Mouse (Mus musculus): ENCODE measurements around the gene Miga1. TPM values are rescaled to one million over a fixed set of nuclear protein-coding genes. Genes with fewer than 3 reads are reported as not detected.

Gene Miga1
- total RNA-seq, 2 experiments from 2014 or later = 16.9 to 26.8 TPM

Other genes starting within 250 kb of the Miga1 start
- gene Gipc2, start 174.2 kb downstream of the Miga1 start, total RNA-seq (2014; fragmentation: Nextera tagmentation) = not detected in 2 replicates
- gene Gipc2, start 174.2 kb downstream of the Miga1 start, total RNA-seq (2017) = not detected in 2 replicates
- gene Dnajb4, start 130.1 kb downstream of the Miga1 start, total RNA-seq (2014; fragmentation: Nextera tagmentation) = 29.5 and 34.9 TPM in 2 replicates
- 74.0 and 111 TPM in 2 replicates for gene Dnajb4, start 130.1 kb downstream of the Miga1 start, total RNA-seq (2017)
- gene Fubp1, start 130.0 kb downstream of the Miga1 start, total RNA-seq (2014; fragmentation: Nextera tagmentation) = 197 and 235 TPM in 2 replicates
- 282 and 332 TPM in 2 replicates for gene Fubp1, start 130.0 kb downstream of the Miga1 start, total RNA-seq (2017)
- not detected in 2 replicates for gene Nexn, start 74.1 kb downstream of the Miga1 start, total RNA-seq (2014; fragmentation: Nextera tagmentation)
- 1.3 and 1.8 TPM in 2 replicates for gene Nexn, start 74.1 kb downstream of the Miga1 start, total RNA-seq (2017)
- 56.1 and 105 TPM in 2 replicates for gene Usp33, start 6.1 kb upstream of the Miga1 start, total RNA-seq (2014; fragmentation: Nextera tagmentation)
- gene Usp33, start 6.1 kb upstream of the Miga1 start, total RNA-seq (2017) = 93.4 and 95.7 TPM in 2 replicates
- 66.1 and 66.2 TPM in 2 replicates for gene Zzz3, start 55.1 kb upstream of the Miga1 start, total RNA-seq (2014; fragmentation: Nextera tagmentation)
- 70.7 and 92.4 TPM in 2 replicates for gene Zzz3, start 55.1 kb upstream of the Miga1 start, total RNA-seq (2017)

All from megakaryocyte-erythroid progenitor cell, adult 5-6 weeks (primary cell).